Mouse (Mus musculus): ENCODE measurements around the gene Fitm2.
A peak's percentile ranks its signal among the peaks of the same experiment; 100 is the strongest.

Gene Fitm2

GRCm38 (mm10) chr2:163472466-163472851 is at the start of gene Fitm2:
TSS of gene Fitm2 (minus strand) at chr2:163472629.
- peak; percentile 99 for DNase-seq (ENCODE audit: low read depth, low spot score)

- DNase-seq (ENCODE audit: low read depth, low spot score): no peak
Measured at GRCm38 (mm10) chr2:163506300-163507004, 34.0 kb upstream of the Fitm2 start, which contains the start of gene Hnf4a. TSS of gene Hnf4a (plus strand) at chr2:163506808.

- DNase-seq (ENCODE audit: low read depth, low spot score): no peak
Measured at GRCm38 (mm10) chr2:163503191-163503590, 30.8 kb upstream of the Fitm2 start.

GRCm38 (mm10) chr2:163502219-163502618 is 29.8 kb upstream of the Fitm2 start:
- DNase-seq (ENCODE audit: low read depth, low spot score): no peak

- no peak for DNase-seq (ENCODE audit: low read depth, low spot score)
Measured at GRCm38 (mm10) chr2:163494456-163494855, 22.0 kb upstream of the Fitm2 start.

GRCm38 (mm10) chr2:163493976-163494375 is 21.5 kb upstream of the Fitm2 start:
- no peak for DNase-seq (ENCODE audit: low read depth, low spot score)

- no peak for DNase-seq (ENCODE audit: low read depth, low spot score)
Measured at GRCm38 (mm10) chr2:163493031-163493430, 20.6 kb upstream of the Fitm2 start.

- no peak for DNase-seq (ENCODE audit: low read depth, low spot score)
Measured at GRCm38 (mm10) chr2:163492018-163492417, 19.6 kb upstream of the Fitm2 start, which contains the start of gene R3hdml. TSS of gene R3hdml (plus strand) at chr2:163492318.

- no peak for DNase-seq (ENCODE audit: low read depth, low spot score)
Measured at GRCm38 (mm10) chr2:163491351-163491750, 18.9 kb upstream of the Fitm2 start.

GRCm38 (mm10) chr2:163490656-163491055 is 18.2 kb upstream of the Fitm2 start:
- no peak for DNase-seq (ENCODE audit: low read depth, low spot score)

GRCm38 (mm10) chr2:163489725-163490291 is 17.4 kb upstream of the Fitm2 start:
- no peak for DNase-seq (ENCODE audit: low read depth, low spot score)

- DNase-seq (ENCODE audit: low read depth, low spot score): no peak
Measured at GRCm38 (mm10) chr2:163487360-163487759, 14.9 kb upstream of the Fitm2 start.

GRCm38 (mm10) chr2:163481539-163482029 is 9.2 kb upstream of the Fitm2 start:
- peak; percentile 68 for DNase-seq (ENCODE audit: low read depth, low spot score)

GRCm38 (mm10) chr2:163480191-163480825 is 7.9 kb upstream of the Fitm2 start:
- DNase-seq (ENCODE audit: low read depth, low spot score): no peak

GRCm38 (mm10) chr2:163471710-163472465 is 541 bp downstream of the Fitm2 start:
- no peak for DNase-seq (ENCODE audit: low read depth, low spot score)

- DNase-seq (ENCODE audit: low read depth, low spot score): no peak
Measured at GRCm38 (mm10) chr2:163471136-163471535, 1.3 kb downstream of the Fitm2 start.

GRCm38 (mm10) chr2:163469711-163470110 is 2.7 kb downstream of the Fitm2 start:
- DNase-seq (ENCODE audit: low read depth, low spot score): no peak

- no peak for DNase-seq (ENCODE audit: low read depth, low spot score)
Measured at GRCm38 (mm10) chr2:163468866-163469265, 3.6 kb downstream of the Fitm2 start.

GRCm38 (mm10) chr2:163467585-163467984 is 4.8 kb downstream of the Fitm2 start:
- DNase-seq (ENCODE audit: low read depth, low spot score): no peak

GRCm38 (mm10) chr2:163466771-163467170 is 5.7 kb downstream of the Fitm2 start:
- DNase-seq (ENCODE audit: low read depth, low spot score): no peak

- DNase-seq (ENCODE audit: low read depth, low spot score): no peak
Measured at GRCm38 (mm10) chr2:163464562-163464961, 7.9 kb downstream of the Fitm2 start.

- no peak for DNase-seq (ENCODE audit: low read depth, low spot score)
Measured at GRCm38 (mm10) chr2:163463998-163464397, 8.4 kb downstream of the Fitm2 start.

All from mesoderm, embryonic 11.5 days (tissue).